Mouse (Mus musculus) olfactory bulb, adult 2 months (tissue): ENCODE data around the gene Rab11fip3. TPM values are rescaled to one million over a fixed set of nuclear protein-coding genes. Genes with fewer than 3 reads are reported as not detected.
A peak's percentile ranks its signal among the peaks of the same experiment; 100 is the strongest.
"Not testable (repeated sequence)": the region's sequence is repeated elsewhere in the genome, so short reads cannot be mapped to it uniquely, and the experiment has no call there.

Source experiments
- H3K27ac ChIP-seq: fragments of 200-500 bp; 2 replicates; pipeline ENCODE4 v1.5.1; 2012; ENCODE audit warnings: low read depth, low read length; ENCODE audit not compliant: insufficient read depth
- H3K4me1 ChIP-seq: fragments of 200-500 bp; 2 replicates; pipeline ENCODE4 v1.6.1; 2012; ENCODE audit warnings: low read length; ENCODE audit not compliant: control insufficient read depth, insufficient read depth
- H3K4me3 ChIP-seq: fragments of 200-500 bp; 2 replicates; pipeline ENCODE4 v1.5.1; 2012; ENCODE audit warnings: mild to moderate bottlenecking, low read depth, low read length, moderate library complexity; ENCODE audit not compliant: insufficient read depth
- CTCF ChIP-seq: fragments of 200-500 bp; IDR thresholded peaks from 2 replicates; pipeline ENCODE4 v1.5.1; 2012; ENCODE audit warnings: low read depth, mild to moderate bottlenecking, low read length, moderate library complexity; ENCODE audit not compliant: insufficient read depth
- POLR2A ChIP-seq: fragments of 200-500 bp; IDR thresholded peaks from 2 replicates; pipeline ENCODE4 v1.6.1; 2012; ENCODE audit warnings: mild to moderate bottlenecking, low read depth, low read length, moderate library complexity; ENCODE audit not compliant: insufficient read depth
- WGBS: fragments of 180-500 bp; shearing (Covaris S2); methylation state at CpG from one replicate; pipeline ENCODE4 v1.1.7; 2018; 5-methylcytosine and 5-hydroxymethylcytosine counted together
- polyA plus RNA-seq: library from polyadenylated mRNA; stranded (reverse); fragments of >200 nt; gene quantifications from 2 replicates; pipeline ENCODE4 v1.2.4, GENCODE M21; 2012; ENCODE audit warnings: low replicate concordance; ENCODE audit not compliant: missing spikeins, insufficient read depth, insufficient read length

Gene Rab11fip3
- polyA plus RNA-seq, 1 experiment = not detected

DNA sequence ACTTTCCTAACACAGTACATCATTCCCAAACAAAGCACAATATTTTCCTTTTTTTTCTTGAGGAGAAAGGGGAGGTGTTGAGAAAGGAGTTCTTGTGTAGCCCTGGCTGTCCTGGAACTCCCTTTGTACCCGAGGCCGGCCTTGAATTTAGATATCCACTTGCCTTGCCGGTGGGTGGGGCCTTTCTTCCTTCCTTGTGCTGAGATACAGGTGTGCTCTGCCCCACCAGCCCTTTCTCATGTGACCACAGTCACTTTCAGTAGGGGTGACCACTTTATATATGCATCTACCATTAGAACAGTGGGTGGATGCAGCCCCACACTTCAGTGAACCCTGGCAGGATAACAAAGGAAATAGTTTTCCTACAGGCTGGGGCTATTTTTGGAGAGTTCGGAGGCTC lies 42.4 kb upstream of the Rab11fip3 start:
- Histone ChIP-seq H3K4me1 (peaks cover 8% of the 10 kb centered on the region), H3K4me3 (no peak overlapping the region), H3K27ac (no peak overlapping the region)
- 45% methylated on average over 4 of the region's 4 CpGs for WGBS
- no peak for TF ChIP-seq CTCF
- no peak for TF ChIP-seq POLR2A

DNA sequence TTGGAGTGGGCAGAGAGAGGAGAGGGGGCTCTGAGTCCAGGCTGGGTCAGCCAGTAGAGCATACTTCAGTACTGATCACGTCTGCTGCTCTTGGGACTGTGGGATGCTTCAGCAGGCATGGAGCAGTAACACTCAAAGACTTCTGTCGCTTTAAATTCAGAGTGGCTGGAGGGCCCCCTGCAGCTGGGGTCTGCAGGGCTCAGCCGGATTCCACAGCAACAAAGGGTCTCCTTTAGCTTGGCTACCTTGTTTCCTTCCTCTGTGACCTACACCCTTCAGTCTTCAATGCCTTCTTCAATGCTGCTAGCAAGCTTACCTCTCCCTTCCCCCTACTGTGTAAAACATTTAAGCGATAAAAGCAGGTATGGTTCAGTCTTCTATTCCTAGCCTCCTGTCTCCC lies 41.7 kb upstream of the Rab11fip3 start:
- WGBS = 55% methylated on average over 4 of the region's 4 CpGs
- Histone ChIP-seq H3K4me1 (peaks cover 8% of the 10 kb centered on the region), H3K4me3 (no peak overlapping the region), H3K27ac (no peak overlapping the region)
- TF ChIP-seq CTCF = no peak
- TF ChIP-seq POLR2A = no peak

DNA sequence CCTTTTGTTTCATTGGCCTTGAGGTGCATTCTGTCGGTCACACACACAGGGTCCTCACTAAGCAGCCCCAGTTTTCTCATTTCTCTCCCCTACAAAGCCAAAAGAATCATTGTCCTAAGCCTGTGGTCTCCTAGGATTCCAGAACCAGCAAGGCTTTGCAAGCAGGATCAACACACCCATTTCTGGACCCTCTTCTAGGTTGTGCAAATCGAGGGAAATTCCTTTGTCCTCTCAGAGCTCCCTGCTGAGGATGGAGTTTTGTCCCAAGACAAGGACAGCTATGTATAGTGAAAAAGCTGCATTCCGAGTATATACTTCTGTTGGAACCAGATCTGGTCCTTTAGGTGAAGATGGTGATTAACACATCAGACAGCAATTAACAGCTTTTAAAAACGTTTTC lies 40.8 kb upstream of the Rab11fip3 start:
- no peak overlapping the region for H3K4me3 ChIP-seq

DNA sequence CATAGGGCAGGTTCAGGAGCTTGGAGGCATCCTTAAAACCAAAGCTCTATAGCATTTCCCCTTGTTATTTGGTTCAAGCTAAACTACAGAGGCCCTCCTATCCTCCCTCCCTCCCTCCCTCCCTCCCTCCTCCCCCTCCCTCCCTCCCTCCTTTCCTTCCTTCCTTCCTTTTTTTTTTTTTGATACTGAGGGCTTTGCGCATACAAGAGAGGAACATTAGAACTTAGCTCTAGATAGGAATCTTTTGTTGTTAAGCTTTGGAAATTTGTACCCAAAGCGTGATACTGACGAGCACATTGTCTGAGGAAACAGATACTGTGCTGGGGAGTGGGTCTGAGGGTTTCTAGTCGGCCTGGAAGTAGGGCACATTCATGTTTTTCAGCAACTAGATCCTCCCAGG lies 36.3 kb upstream of the Rab11fip3 start:
- H3K27ac ChIP-seq = no peak overlapping the region
- 0 out of 2 replicates have a peak, but pooled peaks cover 2% of the 10 kb centered on the region for H3K4me1 ChIP-seq
- H3K4me3 ChIP-seq = no peak overlapping the region
- TF ChIP-seq POLR2A = no peak
- no peak for TF ChIP-seq CTCF
- WGBS = 66% methylated on average over 4 of the region's 4 CpGs

More for the DNA sequence above, 40.8 kb upstream of the Rab11fip3 start:
- peaks cover 8% of the 10 kb centered on the region for H3K4me1 ChIP-seq
- TF ChIP-seq CTCF (no peak), POLR2A (no peak)
- H3K27ac ChIP-seq = no peak overlapping the region
- 26% methylated on average over 4 of the region's 4 CpGs for WGBS

DNA sequence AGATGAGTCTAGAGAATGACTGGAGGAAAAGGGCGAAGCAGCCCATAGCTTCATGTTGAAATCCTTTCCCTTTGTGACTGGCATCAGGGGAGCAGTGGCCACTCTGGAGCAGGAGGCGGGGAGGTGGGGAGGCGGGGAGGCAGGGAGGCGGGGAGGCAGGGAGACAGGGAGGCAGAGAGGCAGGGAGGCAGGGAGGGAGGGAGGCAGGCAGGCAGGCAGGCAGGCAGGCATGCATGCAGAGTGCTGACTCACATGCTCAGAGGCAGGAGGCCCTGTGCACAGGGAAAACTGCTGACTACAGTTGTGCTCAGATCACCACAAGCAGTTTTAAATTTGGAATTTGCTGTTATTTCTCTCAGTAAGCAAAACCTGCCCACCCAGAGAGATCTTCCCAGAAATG lies 32.1 kb upstream of the Rab11fip3 start:
- Histone ChIP-seq H3K27ac (no peak overlapping the region), H3K4me3 (no peak overlapping the region), H3K4me1 (0 out of 2 replicates have a peak, but pooled peaks cover 2% of the 10 kb centered on the region)
- 35% methylated on average over 4 of the region's 4 CpGs for WGBS
- TF ChIP-seq POLR2A (no peak), CTCF (no peak)

DNA sequence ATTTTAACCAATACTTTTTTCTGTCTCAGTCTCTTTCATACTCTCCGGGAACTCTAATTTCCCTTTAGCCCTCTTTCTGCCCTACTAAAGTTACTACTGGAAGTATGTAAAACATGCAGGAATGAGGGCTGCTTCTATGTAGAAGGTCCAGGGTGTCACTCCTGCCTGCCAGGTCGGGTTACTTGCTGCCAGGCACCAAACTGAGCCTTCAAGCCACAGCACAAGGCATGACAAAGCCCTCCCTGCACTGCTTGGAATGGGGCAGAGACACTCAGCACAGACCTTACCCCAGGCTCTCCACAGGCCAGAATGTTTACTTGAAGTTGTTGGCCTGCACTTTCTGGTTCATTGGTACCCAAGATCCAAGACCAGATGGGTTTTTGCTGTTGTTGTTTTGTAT lies 30.8 kb upstream of the Rab11fip3 start:
- Histone ChIP-seq H3K4me1 (peaks cover 5% of the 10 kb centered on the region; the same call in 1 of the 2 replicates), H3K4me3 (no peak overlapping the region), H3K27ac (no peak overlapping the region)
- TF ChIP-seq CTCF = no peak
- TF ChIP-seq POLR2A = no peak
- 44% methylated on average over 2 of the region's 2 CpGs for WGBS

DNA sequence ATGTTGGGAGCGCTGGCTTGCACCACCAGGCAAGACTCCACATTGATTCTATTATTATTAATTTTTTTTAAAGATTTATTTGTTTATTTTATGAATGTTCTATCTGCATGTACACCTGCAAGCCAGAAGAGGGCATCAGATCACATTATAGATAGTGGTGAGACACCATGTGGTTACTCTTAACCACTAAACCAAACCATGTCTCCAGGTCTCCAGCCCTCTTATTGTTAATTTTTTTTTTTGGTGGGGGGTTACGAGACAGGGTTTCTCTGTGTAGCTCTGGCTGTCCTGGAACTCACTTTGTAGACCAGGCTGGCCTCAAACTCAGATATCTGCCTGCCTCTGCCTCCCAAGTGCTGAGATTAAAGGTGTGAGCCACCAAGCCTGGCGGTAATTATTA lies 30.0 kb upstream of the Rab11fip3 start:
- not testable (repeated sequence) for H3K27ac ChIP-seq, H3K4me1 ChIP-seq, H3K4me3 ChIP-seq
- 61% methylated on average over 3 of the region's 3 CpGs for WGBS

DNA sequence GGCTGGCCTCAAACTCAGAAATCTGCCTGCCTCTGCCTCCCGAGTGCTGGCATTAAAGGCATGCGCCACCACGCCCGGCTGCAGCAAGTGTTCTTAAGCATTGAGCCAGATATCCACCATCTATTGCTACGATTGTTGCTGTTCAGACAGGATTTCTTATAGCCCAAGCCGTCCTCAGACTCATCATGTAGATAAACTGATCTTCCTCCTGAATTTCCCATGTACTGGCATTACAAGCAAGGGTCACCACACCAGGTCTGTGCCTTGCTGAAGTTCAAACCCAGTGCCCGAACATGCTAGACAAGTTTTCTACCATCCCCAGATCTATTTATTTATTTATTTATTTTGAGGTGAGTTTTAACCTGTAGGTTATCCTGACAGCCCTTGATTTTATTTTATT lies 29.1 kb upstream of the Rab11fip3 start:
- 93% methylated on average over 7 of the region's 7 CpGs for WGBS
- Histone ChIP-seq H3K27ac (no peak overlapping the region), H3K4me1 (peaks cover 5% of the 10 kb centered on the region; the same call in 1 of the 2 replicates), H3K4me3 (no peak overlapping the region)
- no peak for TF ChIP-seq CTCF
- TF ChIP-seq POLR2A = no peak

DNA sequence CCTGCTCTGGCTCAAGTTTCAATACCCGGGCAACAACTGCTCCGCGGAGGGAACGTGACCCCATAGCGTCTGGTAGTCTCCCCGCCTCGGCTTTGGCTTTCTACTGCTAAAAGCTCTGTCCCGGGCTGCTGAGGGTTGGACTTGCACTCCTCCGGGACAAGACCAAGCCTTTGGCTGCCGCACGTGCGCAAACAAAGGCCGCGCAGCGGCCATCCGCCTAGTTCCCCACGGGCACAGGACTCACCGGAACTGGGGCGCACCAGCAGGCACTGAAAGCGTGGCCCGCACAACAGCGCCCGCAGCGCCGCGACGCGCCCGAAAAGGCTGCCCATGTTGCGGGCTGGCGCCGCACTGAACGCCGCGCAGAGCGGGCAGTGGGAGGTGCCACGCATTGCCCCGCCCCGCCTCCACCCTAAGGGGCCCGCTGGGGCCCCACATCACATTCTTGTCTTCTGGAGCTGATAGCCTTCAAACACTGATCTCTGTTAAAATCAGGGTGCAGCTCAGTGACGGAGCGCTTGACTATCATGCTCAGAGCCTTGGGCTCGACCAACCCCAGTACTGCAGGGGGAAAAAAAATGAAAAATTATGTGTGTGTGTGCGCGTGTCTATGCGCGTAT lies 25.9 kb upstream of the Rab11fip3 start, which contains the start of gene Nme4:
TSS of gene Nme4 (minus strand) at position 482 of the 620 bp plus-strand sequence.
- WGBS = 2% methylated on average over 47 of the region's 47 CpGs

More for the DNA sequence above, 25.9 kb upstream of the Rab11fip3 start, which contains the start of gene Nme4:
- peaks cover 3% of the 10 kb centered on the region; the same call in 1 of the 2 replicates for H3K4me1 ChIP-seq
- TF ChIP-seq POLR2A = 0 out of 2 replicates have a peak, but pooled peaks have one; percentile 39
- TF ChIP-seq CTCF = no peak
- H3K27ac ChIP-seq = no peak within 1 kb of the TSS
- peak within 1 kb of the TSS; percentile 55 for H3K4me3 ChIP-seq
